Mouse (Mus musculus) megakaryocyte progenitor cell, adult 5-6 weeks (primary cell): ENCODE data around the gene Rdm1. TPM values are rescaled to one million over a fixed set of nuclear protein-coding genes. Genes with fewer than 3 reads are reported as not detected.
A peak's percentile ranks its signal among the peaks of the same experiment; 100 is the strongest.
"Not testable (repeated sequence)": the region's sequence is repeated elsewhere in the genome, so short reads cannot be mapped to it uniquely, and the experiment has no call there.

Experiments
- ATAC-seq: replicated peaks from 2 replicates; pipeline ENCODE4 v1.8.0; 2016; ENCODE audit warnings: mild to moderate bottlenecking, moderate TSS enrichment, inconsistent platforms; ENCODE audit not compliant: poor library complexity
- total RNA-seq, 2 experiments: library from RNA; stranded (forward) in 1 of 2; stranded (reverse) in 1 of 2; fragments of 157-497, 149-512 nt in 1 of 2; fragments of 200-1000 nt in 1 of 2; gene quantifications; 2 replicates each; pipeline versions ENCODE4 v1.2.3 to v1.2.4; 2015 to 2017

Rdm1 gene
- total RNA-seq (2015): 9.8 and 12.7 TPM in 2 replicates
- total RNA-seq (2017): 13.2 and 13.7 TPM in 2 replicates

GRCm38 (mm10) chr11:101626995-101627856, at the start of gene Rdm1:
Gene Rdm1 (plus strand): TSS chr11:101627195.
- peak; percentile 66 for ATAC-seq

- no peak for ATAC-seq
These were observed 45.8 kb upstream of the Rdm1 start for GRCm38 (mm10) chr11:101581081-101581764.

GRCm38 (mm10) chr11:101582054-101583035, 44.6 kb upstream of the Rdm1 start, which contains the start of gene Tmem106a:
Gene Tmem106a (plus strand): TSS chr11:101582242.
- peak; percentile 92 for ATAC-seq

GRCm38 (mm10) chr11:101583205-101583604, 43.8 kb upstream of the Rdm1 start:
- no peak for ATAC-seq

GRCm38 (mm10) chr11:101585031-101585430, 42.0 kb upstream of the Rdm1 start:
- ATAC-seq: not testable (repeated sequence)

- ATAC-seq: no peak
These were observed 41.2 kb upstream of the Rdm1 start for GRCm38 (mm10) chr11:101585805-101586204.

GRCm38 (mm10) chr11:101587676-101588075, 39.3 kb upstream of the Rdm1 start:
- peak; percentile 54 for ATAC-seq

GRCm38 (mm10) chr11:101588868-101589267, 38.1 kb upstream of the Rdm1 start:
- ATAC-seq: no peak

GRCm38 (mm10) chr11:101589444-101589843, 37.6 kb upstream of the Rdm1 start:
- peak; percentile 96 for ATAC-seq

GRCm38 (mm10) chr11:101589989-101590624, 36.9 kb upstream of the Rdm1 start:
- ATAC-seq: no peak

GRCm38 (mm10) chr11:101599156-101599555, 27.8 kb upstream of the Rdm1 start, which contains the start of gene Gm11634:
Gene Gm11634 (minus strand): TSS chr11:101599256.
- no peak for ATAC-seq

GRCm38 (mm10) chr11:101602491-101602890, 24.5 kb upstream of the Rdm1 start:
- 0 out of 2 replicates have a peak, but pooled peaks have one; percentile 31 for ATAC-seq

- ATAC-seq: no peak
These were observed 22.9 kb upstream of the Rdm1 start for GRCm38 (mm10) chr11:101604116-101604515.

GRCm38 (mm10) chr11:101604531-101605453, 22.2 kb upstream of the Rdm1 start:
- ATAC-seq: peak; percentile 90

GRCm38 (mm10) chr11:101607134-101607533, 19.9 kb upstream of the Rdm1 start:
- not testable (repeated sequence) for ATAC-seq

GRCm38 (mm10) chr11:101610445-101610844, 16.6 kb upstream of the Rdm1 start:
- peak; percentile 76 for ATAC-seq

GRCm38 (mm10) chr11:101613596-101613995, 13.4 kb upstream of the Rdm1 start:
- no peak for ATAC-seq

GRCm38 (mm10) chr11:101614116-101614515, 12.9 kb upstream of the Rdm1 start:
- ATAC-seq: no peak

GRCm38 (mm10) chr11:101615380-101615779, 11.6 kb upstream of the Rdm1 start:
- ATAC-seq: no peak
